Mouse (Mus musculus) embryonic facial prominence, embryonic 10.5 days (tissue): ENCODE measurements at regions not wholly inside any gene's neighbourhood (a gene's known extent, or its start where the extent isn't known, plus 50 kb on each side); places are given as distances from the start of the nearest gene placed in this dataset.

Experiments used
- DNase-seq: peaks from one replicate; pipeline ENCODE4 v3.0.0-alpha.2; 2017; ENCODE audit warnings: low spot score
- H3K27ac ChIP-seq: fragments of 300-500 bp; sonication (generic); replicated peaks from 2 replicates; pipeline ENCODE4 v1.5.1; 2016; ENCODE audit warnings: mild to moderate bottlenecking
- H3K27me3 ChIP-seq: fragments of 300-500 bp; sonication (generic); replicated peaks from 2 replicates; pipeline ENCODE4 v1.6.1; 2016; ENCODE audit warnings: low read depth, mild to moderate bottlenecking; ENCODE audit not compliant: poor library complexity, severe bottlenecking
- H3K36me3 ChIP-seq: fragments of 300-500 bp; sonication (generic); replicated peaks from 2 replicates; pipeline ENCODE4 v1.6.1; 2016; ENCODE audit warnings: mild to moderate bottlenecking, moderate library complexity
- H3K4me1 ChIP-seq: fragments of 300-500 bp; sonication (generic); 2 replicates; pipeline ENCODE4 v1.6.1; 2016
- H3K4me3 ChIP-seq: fragments of 300-500 bp; sonication (generic); 2 replicates; pipeline ENCODE4 v1.5.1; 2016; ENCODE audit warnings: mild to moderate bottlenecking, moderate library complexity
- H3K9me3 ChIP-seq: fragments of 300-500 bp; sonication (generic); 2 replicates; pipeline ENCODE4 v1.6.1; 2016; ENCODE audit warnings: mild to moderate bottlenecking
- WGBS: fragments of 180-500 bp; shearing (Covaris S2); methylation state at CpG from one replicate; pipeline ENCODE4 v1.1.7; 2016; 5-methylcytosine and 5-hydroxymethylcytosine counted together

DNA sequence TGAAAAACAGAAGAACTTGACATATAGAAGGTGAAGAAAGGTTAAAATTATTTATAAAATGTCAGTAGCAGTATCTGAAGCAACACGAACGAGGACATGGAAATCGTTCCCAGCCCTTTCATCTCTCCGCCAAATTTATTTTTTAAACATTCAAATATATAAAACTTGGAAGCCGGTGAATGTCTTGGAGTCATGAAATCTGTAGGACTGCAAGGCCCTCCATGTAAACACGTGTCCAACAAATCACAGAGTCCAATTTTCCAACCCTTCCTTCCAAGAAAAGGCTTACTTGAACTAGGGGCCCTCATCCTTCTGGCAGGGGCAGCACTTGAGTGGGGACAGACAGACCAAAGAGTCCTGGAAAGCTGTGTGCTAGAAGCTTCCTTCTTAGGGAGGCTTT is 237.0 kb downstream of the Map2k4 start:
- 91% methylated on average over 6 of the region's 6 CpGs for WGBS
- Histone ChIP-seq H3K27ac (no peak overlapping the region), H3K4me1 (no peaks in the 10 kb centered on the region), H3K36me3 (no peaks in the 10 kb centered on the region), H3K4me3 (no peak overlapping the region), H3K9me3 (no peaks in the 10 kb centered on the region), H3K27me3 (no peaks in the 10 kb centered on the region)
- DNase-seq = no peak

DNA sequence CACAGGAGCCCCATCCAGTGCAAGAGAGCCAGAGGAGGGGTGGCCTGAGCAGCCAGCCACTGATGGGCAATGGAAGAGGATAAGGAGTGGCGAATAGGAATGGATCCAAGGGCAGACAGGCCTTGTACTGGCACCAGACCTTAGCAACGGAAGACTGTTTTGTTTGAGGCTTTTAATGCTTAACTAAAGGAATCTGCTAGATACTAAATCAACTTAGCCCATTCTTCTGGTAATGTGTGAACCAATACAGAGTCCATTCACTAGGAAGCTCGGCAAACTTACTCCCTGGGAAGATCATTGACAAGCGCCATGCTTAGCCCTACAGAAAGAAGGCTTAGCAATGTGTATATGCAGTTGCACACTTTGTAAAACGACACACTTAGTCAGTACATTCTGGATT is 243.8 kb downstream of the Map2k4 start:
- Histone ChIP-seq H3K4me1 (no peaks in the 10 kb centered on the region), H3K36me3 (no peaks in the 10 kb centered on the region), H3K9me3 (no peaks in the 10 kb centered on the region), H3K4me3 (no peak overlapping the region), H3K27me3 (no peaks in the 10 kb centered on the region), H3K27ac (no peak overlapping the region)
- WGBS = 89% methylated on average over 5 of the region's 5 CpGs
- no peak for DNase-seq

DNA sequence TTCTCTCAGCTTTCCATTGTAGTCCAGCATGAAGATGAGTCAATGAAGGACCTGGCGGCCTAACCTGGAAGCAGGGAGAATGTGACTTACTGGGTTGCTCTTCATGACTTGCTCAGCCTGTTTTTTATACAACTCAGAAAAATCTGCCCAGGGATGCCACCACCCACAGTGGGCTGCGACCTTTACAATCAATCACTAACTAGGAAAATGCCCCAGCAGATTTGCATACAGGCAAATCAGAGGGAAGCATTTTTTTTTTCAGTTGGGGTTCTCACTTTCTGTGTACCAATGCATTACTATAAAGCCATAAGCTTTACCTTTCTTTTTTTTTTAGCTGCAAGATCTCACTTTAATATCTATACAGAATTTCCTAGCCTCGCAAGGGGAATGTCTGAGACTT is 244.5 kb downstream of the Map2k4 start:
- H3K27ac ChIP-seq = no peak overlapping the region
- H3K27me3 ChIP-seq = no peaks in the 10 kb centered on the region
- H3K36me3 ChIP-seq = no peaks in the 10 kb centered on the region
- no peak overlapping the region for H3K4me3 ChIP-seq
- no peak for DNase-seq
- no peaks in the 10 kb centered on the region for H3K9me3 ChIP-seq
- H3K4me1 ChIP-seq = no peaks in the 10 kb centered on the region
- 84% methylated on average over 3 of the region's 3 CpGs for WGBS

DNA sequence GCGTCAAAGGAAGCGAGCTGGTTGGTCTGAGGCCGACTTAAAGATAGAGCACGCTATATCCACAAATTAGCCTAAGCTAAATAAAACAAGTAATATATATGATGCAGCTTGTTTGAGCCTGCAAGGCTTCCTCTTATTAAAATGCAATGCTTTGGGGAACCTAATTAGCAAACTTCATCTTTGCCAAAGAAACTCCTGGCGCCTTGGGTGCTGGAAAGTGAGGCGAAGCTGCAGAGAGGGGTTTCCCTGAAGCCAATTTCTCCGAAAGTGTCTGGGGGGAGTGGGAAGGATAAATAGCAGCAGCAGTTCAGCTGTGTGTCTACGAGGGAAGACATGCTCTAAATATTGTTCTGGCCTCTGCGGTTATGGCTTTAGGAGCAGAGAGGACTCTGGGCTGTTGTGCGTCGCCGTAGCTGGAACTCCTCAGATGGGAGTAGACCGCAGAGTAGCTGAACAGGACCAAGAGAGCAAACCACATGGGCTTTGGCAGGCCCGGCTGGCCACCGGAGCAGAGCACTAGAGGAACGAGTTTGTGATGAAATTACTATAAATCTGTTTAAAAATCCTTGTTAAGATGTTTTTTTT is 251.0 kb downstream of the Map2k4 start:
- Histone ChIP-seq H3K4me1 (no peaks in the 10 kb centered on the region), H3K27me3 (no peaks in the 10 kb centered on the region), H3K36me3 (no peaks in the 10 kb centered on the region), H3K9me3 (no peaks in the 10 kb centered on the region), H3K4me3 (no peak overlapping the region), H3K27ac (no peak overlapping the region)
- DNase-seq = no peak
- 91% methylated on average over 16 of the region's 16 CpGs for WGBS

DNA sequence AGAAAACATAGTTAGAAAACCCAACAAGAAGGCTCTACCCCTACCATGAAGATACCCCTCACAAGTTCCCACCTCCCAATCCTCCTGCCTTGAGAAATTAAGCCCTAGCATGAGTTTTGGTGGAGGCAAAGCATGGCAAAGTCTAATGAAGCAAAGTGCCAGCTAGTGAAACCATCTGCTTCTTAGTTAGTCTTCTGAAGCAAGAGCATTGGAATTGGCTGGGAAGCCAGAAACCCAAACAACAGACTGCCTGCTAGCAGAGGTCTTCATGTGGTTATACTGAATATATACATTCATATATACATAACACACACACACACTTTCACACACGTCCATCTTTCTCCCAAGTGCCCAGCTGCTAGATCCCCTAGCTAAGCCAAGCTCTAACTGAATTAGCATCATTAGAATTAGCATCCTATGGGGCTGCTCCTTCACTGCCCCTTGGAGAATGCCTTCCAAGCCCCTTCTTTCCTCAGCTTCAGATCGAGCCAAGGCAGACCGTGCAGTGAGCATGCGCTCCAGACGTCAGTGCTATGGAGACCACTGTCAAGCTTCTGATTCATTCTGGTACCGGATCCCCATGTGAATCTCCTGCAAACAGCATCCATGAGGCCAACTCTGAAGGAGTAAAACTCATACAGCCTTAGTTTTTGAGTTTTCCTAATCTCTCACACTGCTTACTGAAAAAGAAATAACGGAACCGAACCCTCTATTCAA is 252.2 kb downstream of the Map2k4 start:
- no peaks in the 10 kb centered on the region for H3K4me1 ChIP-seq
- H3K4me3 ChIP-seq = no peak overlapping the region
- no peaks in the 10 kb centered on the region for H3K9me3 ChIP-seq
- no peak for DNase-seq
- WGBS = 92% methylated on average over 8 of the region's 8 CpGs
- no peak overlapping the region for H3K27ac ChIP-seq
- no peaks in the 10 kb centered on the region for H3K36me3 ChIP-seq
- H3K27me3 ChIP-seq = no peaks in the 10 kb centered on the region

DNA sequence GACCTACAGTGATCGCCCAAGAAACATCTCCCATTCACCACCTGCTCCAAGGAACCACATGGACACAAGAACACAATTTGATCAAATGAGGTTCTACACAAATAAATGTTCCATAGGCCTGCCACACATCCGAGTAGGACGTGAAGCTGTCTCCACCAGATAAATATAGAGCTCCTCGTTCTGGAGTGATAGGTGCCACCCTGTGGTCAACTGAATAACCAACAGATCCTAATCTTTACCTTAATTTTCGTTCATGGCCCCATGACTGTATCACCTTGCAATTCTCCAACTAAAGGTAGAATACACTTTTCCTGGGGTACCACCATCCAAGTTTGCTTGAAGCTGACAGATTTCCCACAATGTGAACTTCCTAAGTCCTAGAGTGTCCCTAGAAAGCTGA is 257.4 kb downstream of the Map2k4 start:
- Histone ChIP-seq H3K27ac (no peak overlapping the region), H3K9me3 (no peaks in the 10 kb centered on the region), H3K4me3 (no peak overlapping the region), H3K27me3 (no peaks in the 10 kb centered on the region), H3K4me1 (no peaks in the 10 kb centered on the region), H3K36me3 (no peaks in the 10 kb centered on the region)
- DNase-seq = no peak
- 85% methylated on average over 5 of the region's 5 CpGs for WGBS

DNA sequence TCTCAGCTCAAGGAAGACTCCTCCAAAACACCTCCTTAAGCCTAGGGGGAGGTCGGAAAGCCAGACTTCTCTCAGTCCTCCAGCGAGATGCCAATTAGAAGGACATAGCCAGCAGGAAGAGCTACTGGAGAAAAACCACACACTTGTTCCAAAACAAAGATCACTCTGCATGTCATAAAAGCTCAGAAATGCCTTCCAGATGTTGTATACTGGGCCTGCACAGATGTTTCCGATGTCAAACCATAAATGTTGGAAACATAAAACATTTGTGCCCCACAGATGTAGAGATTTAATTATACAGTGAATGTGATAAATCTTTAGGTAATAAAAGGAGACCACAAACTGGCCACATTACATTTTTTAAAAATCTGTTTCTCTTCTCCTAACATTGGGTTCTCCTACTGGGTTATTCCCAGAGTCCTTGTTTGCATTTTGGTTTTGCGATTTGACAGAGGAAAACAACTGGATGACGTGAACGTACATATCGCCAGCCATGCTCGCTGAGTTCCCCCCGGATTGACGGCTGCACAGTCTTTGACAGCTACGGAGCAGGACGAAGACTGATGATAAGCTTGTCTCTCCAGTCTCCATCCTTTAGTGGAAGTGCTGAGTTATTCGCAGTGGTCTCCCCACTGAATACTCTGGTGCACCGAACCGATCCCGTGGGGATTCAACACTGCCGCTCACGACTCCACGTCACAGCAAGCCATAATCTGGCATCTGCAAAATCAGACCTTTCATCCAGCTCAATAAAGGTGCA is 235.5 kb upstream of the Myocd start:
- 84% methylated on average over 19 of the region's 19 CpGs for WGBS

DNA sequence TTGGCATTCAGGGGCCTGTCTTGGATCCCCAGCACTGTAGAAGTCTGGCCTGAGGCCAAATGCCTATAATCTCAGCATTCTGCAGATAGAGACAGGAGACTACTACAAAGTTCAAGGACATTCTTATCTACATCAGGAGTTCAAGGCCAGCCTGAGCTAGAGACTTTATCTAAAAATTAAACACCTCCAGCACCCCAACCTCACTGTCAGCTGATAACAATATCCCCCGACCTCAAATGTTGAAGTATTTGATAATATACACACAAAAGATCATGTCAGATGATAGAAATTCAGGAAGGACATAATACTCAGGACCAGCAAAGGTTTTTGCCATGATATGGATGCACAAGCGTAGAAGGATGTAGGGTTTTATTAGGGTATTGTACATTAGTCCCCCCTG is 228.2 kb upstream of the Myocd start:
- Histone ChIP-seq H3K36me3 (no peaks in the 10 kb centered on the region), H3K4me1 (peaks cover 12% of the 10 kb centered on the region), H3K4me3 (no peak overlapping the region), H3K9me3 (no peaks in the 10 kb centered on the region), H3K27me3 (no peaks in the 10 kb centered on the region), H3K27ac (no peak overlapping the region)
- WGBS = 82% methylated on average over 2 of the region's 2 CpGs
- no peak for DNase-seq

More for the DNA sequence above, 235.5 kb upstream of the Myocd start:
- Histone ChIP-seq H3K36me3 (no peaks in the 10 kb centered on the region), H3K9me3 (no peaks in the 10 kb centered on the region), H3K27me3 (no peaks in the 10 kb centered on the region), H3K27ac (no peak overlapping the region), H3K4me1 (no peaks in the 10 kb centered on the region), H3K4me3 (no peak overlapping the region)
- DNase-seq = no peak

DNA sequence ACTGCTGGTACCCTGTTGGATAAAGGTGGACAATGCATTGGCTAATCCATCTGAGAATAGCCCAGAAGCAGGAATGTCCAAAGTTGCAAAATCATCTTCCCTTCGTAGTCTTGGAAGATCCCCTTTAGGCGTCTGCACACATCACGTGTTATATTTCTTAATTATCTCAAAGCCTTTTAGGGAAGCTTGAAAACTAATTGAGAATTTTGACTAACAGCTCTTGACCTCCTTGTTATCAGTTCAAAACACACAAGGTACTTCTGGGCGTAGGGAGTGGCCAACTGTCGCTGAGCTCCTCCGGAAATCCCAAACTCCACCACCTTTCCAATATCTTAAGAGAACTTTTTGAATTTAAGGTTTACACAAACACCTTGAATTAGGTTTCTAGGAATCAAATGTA is 227.6 kb upstream of the Myocd start:
- WGBS = 86% methylated on average over 6 of the region's 6 CpGs

DNA sequence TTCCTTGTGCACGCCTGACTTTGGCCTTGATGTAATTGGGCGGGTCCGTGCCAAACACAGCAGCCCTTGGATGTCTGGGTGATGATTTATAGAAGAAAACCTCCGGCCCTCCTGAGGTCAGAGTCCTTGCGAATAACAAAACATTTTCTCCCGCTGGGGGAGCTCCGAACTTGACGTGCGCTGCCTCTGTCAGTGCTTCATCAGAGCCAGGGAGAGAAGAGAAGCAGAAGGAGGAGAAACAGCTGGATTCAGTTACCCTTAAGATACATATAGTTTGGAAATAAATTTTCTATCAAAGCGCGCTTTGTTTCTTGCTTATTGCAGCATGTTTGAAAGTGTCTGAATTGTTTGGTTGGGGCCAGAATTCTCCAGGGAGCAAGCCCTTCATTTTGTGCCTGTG is 225.2 kb upstream of the Myocd start:
- Histone ChIP-seq H3K36me3 (no peaks in the 10 kb centered on the region), H3K27me3 (no peaks in the 10 kb centered on the region), H3K27ac (no peak overlapping the region), H3K4me3 (no peak overlapping the region), H3K4me1 (peaks cover 12% of the 10 kb centered on the region), H3K9me3 (no peaks in the 10 kb centered on the region)
- WGBS = 18% methylated on average over 11 of the region's 11 CpGs
- DNase-seq = peak; percentile 15

More for the DNA sequence above, 227.6 kb upstream of the Myocd start:
- Histone ChIP-seq H3K9me3 (no peaks in the 10 kb centered on the region), H3K27ac (no peak overlapping the region), H3K4me1 (peaks cover 12% of the 10 kb centered on the region), H3K36me3 (no peaks in the 10 kb centered on the region), H3K27me3 (no peaks in the 10 kb centered on the region), H3K4me3 (no peak overlapping the region)
- DNase-seq = no peak

DNA sequence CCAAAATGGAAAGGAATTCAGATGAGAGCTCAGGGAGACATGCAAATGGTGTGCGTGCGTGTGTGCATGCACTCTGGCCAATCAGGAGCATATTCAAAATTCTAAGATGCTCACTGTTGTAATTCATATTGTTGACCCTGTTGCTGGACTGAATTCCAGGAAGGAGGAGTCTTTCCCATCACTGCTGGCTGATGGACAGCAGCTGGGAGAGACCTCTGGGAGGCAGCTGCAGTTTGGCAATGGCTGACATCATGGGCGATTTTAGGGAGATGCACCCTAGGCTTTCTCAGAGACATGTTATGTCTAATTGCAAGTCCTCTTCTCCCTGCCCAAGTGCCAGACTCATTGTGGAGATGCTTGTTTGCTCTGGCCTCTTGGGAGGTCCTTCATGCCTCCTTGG is 220.6 kb upstream of the Myocd start:
- Histone ChIP-seq H3K36me3 (no peaks in the 10 kb centered on the region), H3K4me3 (no peak overlapping the region), H3K27me3 (no peaks in the 10 kb centered on the region), H3K4me1 (peaks cover 8% of the 10 kb centered on the region), H3K9me3 (no peaks in the 10 kb centered on the region), H3K27ac (no peak overlapping the region)
- WGBS = 92% methylated on average over 3 of the region's 3 CpGs
- no peak for DNase-seq

DNA sequence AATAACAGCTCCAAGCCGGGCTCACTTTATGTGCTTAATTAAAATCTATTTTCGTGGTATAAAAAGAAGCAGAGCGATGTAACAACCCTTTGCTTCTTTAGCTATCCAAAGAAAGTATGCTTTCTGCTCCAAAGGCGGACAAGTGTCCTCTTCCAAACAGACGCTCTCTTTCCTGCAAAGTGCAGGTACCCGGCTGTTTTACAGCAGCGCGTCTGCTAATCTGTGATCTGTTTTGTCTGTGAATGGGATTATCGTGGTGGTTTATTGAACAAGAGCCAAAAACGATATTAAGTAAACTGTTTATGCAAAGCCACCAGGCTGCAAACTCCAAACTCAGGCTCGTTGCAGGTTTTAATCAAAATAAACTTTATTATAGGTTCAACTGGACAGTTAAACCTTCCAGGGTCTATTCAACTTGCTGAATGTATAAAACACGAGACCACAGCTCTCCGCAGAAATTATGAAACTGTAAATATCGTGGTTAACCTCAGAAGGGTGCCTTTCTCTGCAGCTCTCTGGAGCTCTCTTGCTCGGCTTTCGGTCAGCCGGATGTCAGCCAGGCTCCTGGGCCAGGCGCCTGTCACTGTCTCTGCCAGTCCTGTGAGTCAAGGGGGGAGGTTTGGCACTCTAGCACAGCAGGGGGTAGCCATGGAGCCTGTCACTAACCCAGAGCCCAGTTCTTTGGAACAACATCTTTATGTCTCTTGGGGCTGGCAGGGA is 206.2 kb upstream of the Myocd start:
- Histone ChIP-seq H3K27me3 (no peaks in the 10 kb centered on the region), H3K9me3 (no peaks in the 10 kb centered on the region), H3K27ac (no peak overlapping the region), H3K4me1 (no peaks in the 10 kb centered on the region), H3K36me3 (no peaks in the 10 kb centered on the region), H3K4me3 (no peak overlapping the region)
- WGBS = 85% methylated on average over 18 of the region's 18 CpGs
- DNase-seq = no peak
